Mouse (Mus musculus) olfactory bulb, adult 2 months (tissue): ENCODE data around the gene Kin. TPM values are rescaled to one million over a fixed set of nuclear protein-coding genes. Genes with fewer than 3 reads are reported as not detected.

ENCODE experiments used
- H3K27ac ChIP-seq: fragments of 200-500 bp; 2 replicates; pipeline ENCODE4 v1.5.1; 2012; ENCODE audit warnings: low read depth, low read length; ENCODE audit not compliant: insufficient read depth
- H3K4me1 ChIP-seq: fragments of 200-500 bp; 2 replicates; pipeline ENCODE4 v1.6.1; 2012; ENCODE audit warnings: low read length; ENCODE audit not compliant: control insufficient read depth, insufficient read depth
- H3K4me3 ChIP-seq: fragments of 200-500 bp; 2 replicates; pipeline ENCODE4 v1.5.1; 2012; ENCODE audit warnings: mild to moderate bottlenecking, low read depth, low read length, moderate library complexity; ENCODE audit not compliant: insufficient read depth
- CTCF ChIP-seq: fragments of 200-500 bp; IDR thresholded peaks from 2 replicates; pipeline ENCODE4 v1.5.1; 2012; ENCODE audit warnings: low read depth, mild to moderate bottlenecking, low read length, moderate library complexity; ENCODE audit not compliant: insufficient read depth
- POLR2A ChIP-seq: fragments of 200-500 bp; IDR thresholded peaks from 2 replicates; pipeline ENCODE4 v1.6.1; 2012; ENCODE audit warnings: mild to moderate bottlenecking, low read depth, low read length, moderate library complexity; ENCODE audit not compliant: insufficient read depth
- WGBS: fragments of 180-500 bp; shearing (Covaris S2); methylation state at CpG from one replicate; pipeline ENCODE4 v1.1.7; 2018; 5-methylcytosine and 5-hydroxymethylcytosine counted together
- polyA plus RNA-seq: library from polyadenylated mRNA; stranded (reverse); fragments of >200 nt; gene quantifications from 2 replicates; pipeline ENCODE4 v1.2.4, GENCODE M21; 2012; ENCODE audit warnings: low replicate concordance; ENCODE audit not compliant: missing spikeins, insufficient read depth, insufficient read length

Kin gene
- polyA plus RNA-seq, 1 experiment: not detected

GRCm38 (mm10) chr2:10130341-10130990 is 50.1 kb downstream of the Kin start:
- 62% methylated on average over 8 of the region's 8 CpGs for WGBS
- TF ChIP-seq CTCF (no peak), POLR2A (no peak)
- H3K4me3 ChIP-seq: no peak overlapping the region
- H3K27ac ChIP-seq: no peak overlapping the region
- no peaks in the 10 kb centered on the region for H3K4me1 ChIP-seq

GRCm38 (mm10) chr2:10131296-10131695 is 50.9 kb downstream of the Kin start, which contains the start of gene Itih2:
Gene Itih2, minus strand, starts transcription at chr2:10131396.
- WGBS: 92% methylated on average over 4 of the region's 4 CpGs
- Histone ChIP-seq H3K4me1 (no peaks in the 10 kb centered on the region), H3K4me3 (no peak within 1 kb of the TSS), H3K27ac (no peak within 1 kb of the TSS)
- no peak for TF ChIP-seq POLR2A
- no peak for TF ChIP-seq CTCF

- TF ChIP-seq POLR2A (no peak), CTCF (no peak)
- Histone ChIP-seq H3K4me3 (no peak overlapping the region), H3K4me1 (no peaks in the 10 kb centered on the region), H3K27ac (no peak overlapping the region)
- WGBS: 75% methylated on average over 1 of the region's 1 CpGs
These were observed 51.7 kb downstream of the Kin start for GRCm38 (mm10) chr2:10132128-10132527.

GRCm38 (mm10) chr2:10133941-10134340 is 53.5 kb downstream of the Kin start:
- H3K27ac ChIP-seq: no peak overlapping the region
- TF ChIP-seq POLR2A (no peak), CTCF (no peak)
- no peak overlapping the region for H3K4me3 ChIP-seq
- 87% methylated on average over 6 of the region's 6 CpGs for WGBS
- H3K4me1 ChIP-seq: no peaks in the 10 kb centered on the region

- 86% methylated on average over 2 of the region's 2 CpGs for WGBS
- no peak for TF ChIP-seq POLR2A
- TF ChIP-seq CTCF: no peak
- no peak overlapping the region for H3K27ac ChIP-seq
- H3K4me1 ChIP-seq: no peaks in the 10 kb centered on the region
- H3K4me3 ChIP-seq: no peak overlapping the region
These were observed 56.9 kb downstream of the Kin start for GRCm38 (mm10) chr2:10137320-10137719.

- WGBS: 63% methylated on average over 5 of the region's 5 CpGs
- no peak overlapping the region for H3K27ac ChIP-seq
- no peaks in the 10 kb centered on the region for H3K4me1 ChIP-seq
- no peak for TF ChIP-seq CTCF
- no peak for TF ChIP-seq POLR2A
- H3K4me3 ChIP-seq: no peak overlapping the region
These were observed 60.1 kb downstream of the Kin start for GRCm38 (mm10) chr2:10140456-10140855.

Other genes with a start within 250 kb of the Kin start
- not detected in 2 replicates for gene 4930412O13Rik, start 199.3 kb upstream of the Kin start, polyA plus RNA-seq
- gene 9230102O04Rik, start 191.1 kb upstream of the Kin start, polyA plus RNA-seq: not detected in 2 replicates
- not detected in 2 replicates for gene Gata3, start 190.6 kb upstream of the Kin start, polyA plus RNA-seq
- gene Taf3, start 32.0 kb upstream of the Kin start, polyA plus RNA-seq: not detected in 2 replicates
- 349 TPM in 1 of 2 replicates, not detected in the other for gene Atp5c1, start 83 bp upstream of the Kin start, polyA plus RNA-seq
- gene Itih2, start 50.8 kb downstream of the Kin start, polyA plus RNA-seq: not detected in 2 replicates
- gene Itih5, start 73.0 kb downstream of the Kin start, polyA plus RNA-seq: not detected in 2 replicates